Mouse (Mus musculus): Measurements from ENCODE around the gene Orai1. TPM values are rescaled to one million over a fixed set of nuclear protein-coding genes. Genes with fewer than 3 reads are reported as not detected.
"Not testable (repeated sequence)": the region's sequence is repeated elsewhere in the genome, so short reads cannot be mapped to it uniquely, and the experiment has no call there.

Orai1 gene
- total RNA-seq, 2 experiments from 2014 or later: 10.1 to 11.0 TPM

GRCm38 (mm10) chr5:123029729-123030128, 14.9 kb downstream of the Orai1 start:
- no peak for DNase-seq (ENCODE audit: low spot score in 2 of 2)

- no peak for DNase-seq (ENCODE audit: low spot score in 2 of 2)
Measured at GRCm38 (mm10) chr5:123031312-123031711, 16.4 kb downstream of the Orai1 start.

- DNase-seq (ENCODE audit: low spot score in 2 of 2): no peak
Measured at GRCm38 (mm10) chr5:123033646-123034160, 18.8 kb downstream of the Orai1 start.

GRCm38 (mm10) chr5:123035089-123035488, 20.2 kb downstream of the Orai1 start:
- no peak for DNase-seq (ENCODE audit: low spot score in 2 of 2)

GRCm38 (mm10) chr5:123035564-123035963, 20.7 kb downstream of the Orai1 start:
- DNase-seq (ENCODE audit: low spot score in 2 of 2): no peak

- no peak for DNase-seq (ENCODE audit: low spot score in 2 of 2)
Measured at GRCm38 (mm10) chr5:123038115-123038514, 23.2 kb downstream of the Orai1 start.

GRCm38 (mm10) chr5:123039120-123039752, 24.4 kb downstream of the Orai1 start:
- DNase-seq (ENCODE audit: low spot score in 2 of 2): peak; percentile 70 to 80

- no peak for DNase-seq (ENCODE audit: low spot score in 2 of 2)
Measured at GRCm38 (mm10) chr5:123040796-123041195, 25.9 kb downstream of the Orai1 start.

- DNase-seq (ENCODE audit: low spot score in 2 of 2): peak in 1 of 2 experiments; percentile 38
Measured at GRCm38 (mm10) chr5:123043856-123044255, 29.0 kb downstream of the Orai1 start.

GRCm38 (mm10) chr5:123045561-123046295, 30.9 kb downstream of the Orai1 start:
- peak; percentile 41 to 53 for DNase-seq (ENCODE audit: low spot score in 2 of 2)

- no peak for DNase-seq (ENCODE audit: low spot score in 2 of 2)
Measured at GRCm38 (mm10) chr5:123046916-123047315, 32.0 kb downstream of the Orai1 start, which contains the start of gene Morn3. Morn3 (minus strand) TSS chr5:123047016.

GRCm38 (mm10) chr5:123049271-123049670, 34.4 kb downstream of the Orai1 start:
- DNase-seq (ENCODE audit: low spot score in 2 of 2): no peak

- DNase-seq (ENCODE audit: low spot score in 2 of 2): no peak
Measured at GRCm38 (mm10) chr5:123050918-123051317, 36.0 kb downstream of the Orai1 start.

GRCm38 (mm10) chr5:123051736-123052135, 36.9 kb downstream of the Orai1 start:
- no peak for DNase-seq (ENCODE audit: low spot score in 2 of 2)

GRCm38 (mm10) chr5:123057366-123058250, 42.7 kb downstream of the Orai1 start:
- DNase-seq (ENCODE audit: low spot score in 2 of 2): peak; percentile 95 to 97

GRCm38 (mm10) chr5:123058251-123059102, 43.6 kb downstream of the Orai1 start:
- peak in 1 of 2 experiments; percentile 28 for DNase-seq (ENCODE audit: low spot score in 2 of 2)

GRCm38 (mm10) chr5:123059757-123060520, 45.1 kb downstream of the Orai1 start:
- DNase-seq (ENCODE audit: low spot score in 2 of 2): no peak

- no peak for DNase-seq (ENCODE audit: low spot score in 2 of 2)
Measured at GRCm38 (mm10) chr5:123060706-123061401, 46.0 kb downstream of the Orai1 start.

- DNase-seq (ENCODE audit: low spot score in 2 of 2): not testable (repeated sequence)
Measured at GRCm38 (mm10) chr5:123061402-123061749, 46.5 kb downstream of the Orai1 start.

Data from adrenal gland, adult 18-20 months (tissue).